Mouse (Mus musculus): Measurements from ENCODE around the gene 1600002K03Rik.
"Not testable (repeated sequence)": the region's sequence is repeated elsewhere in the genome, so short reads cannot be mapped to it uniquely, and the experiment has no call there.

Gene 1600002K03Rik

GRCm38 (mm10) chr10:80187739-80188138, 15.0 kb downstream of the 1600002K03Rik start:
- no peak for DNase-seq (ENCODE audit: low spot score in 2 of 2)

- DNase-seq (ENCODE audit: low spot score in 2 of 2) = no peak
Observed at GRCm38 (mm10) chr10:80188453-80189024, 15.8 kb downstream of the 1600002K03Rik start.

GRCm38 (mm10) chr10:80189999-80190398, 17.3 kb downstream of the 1600002K03Rik start:
- DNase-seq (ENCODE audit: low spot score in 2 of 2) = no peak

GRCm38 (mm10) chr10:80190491-80191051, 17.8 kb downstream of the 1600002K03Rik start:
- no peak for DNase-seq (ENCODE audit: low spot score in 2 of 2)

- DNase-seq (ENCODE audit: low spot score in 2 of 2) = no peak
Observed at GRCm38 (mm10) chr10:80193976-80194375, 21.2 kb downstream of the 1600002K03Rik start.

- DNase-seq (ENCODE audit: low spot score in 2 of 2) = no peak
Observed at GRCm38 (mm10) chr10:80194441-80194840, 21.7 kb downstream of the 1600002K03Rik start.

DNA sequence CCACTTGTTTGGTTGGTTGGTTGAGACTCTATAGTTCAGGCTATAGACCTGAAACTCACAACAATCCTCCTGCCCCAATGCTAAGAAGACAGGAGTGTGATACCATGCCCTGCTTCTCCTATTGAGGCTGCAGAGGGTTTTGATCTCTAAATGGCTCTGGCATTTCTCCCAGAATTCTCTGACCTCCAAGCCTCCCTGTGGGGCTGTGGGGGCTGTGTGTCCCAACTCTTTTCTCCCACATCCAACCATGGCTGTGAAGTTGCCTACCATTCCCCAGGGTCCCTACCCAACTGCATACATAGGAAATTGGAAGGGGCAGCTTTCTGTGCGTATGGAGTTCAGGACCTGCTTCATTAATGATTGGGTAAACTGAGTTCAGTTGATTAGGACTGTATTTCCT, 23.4 kb downstream of the 1600002K03Rik start:
- no peak for DNase-seq (ENCODE audit: low spot score in 2 of 2)

DNA sequence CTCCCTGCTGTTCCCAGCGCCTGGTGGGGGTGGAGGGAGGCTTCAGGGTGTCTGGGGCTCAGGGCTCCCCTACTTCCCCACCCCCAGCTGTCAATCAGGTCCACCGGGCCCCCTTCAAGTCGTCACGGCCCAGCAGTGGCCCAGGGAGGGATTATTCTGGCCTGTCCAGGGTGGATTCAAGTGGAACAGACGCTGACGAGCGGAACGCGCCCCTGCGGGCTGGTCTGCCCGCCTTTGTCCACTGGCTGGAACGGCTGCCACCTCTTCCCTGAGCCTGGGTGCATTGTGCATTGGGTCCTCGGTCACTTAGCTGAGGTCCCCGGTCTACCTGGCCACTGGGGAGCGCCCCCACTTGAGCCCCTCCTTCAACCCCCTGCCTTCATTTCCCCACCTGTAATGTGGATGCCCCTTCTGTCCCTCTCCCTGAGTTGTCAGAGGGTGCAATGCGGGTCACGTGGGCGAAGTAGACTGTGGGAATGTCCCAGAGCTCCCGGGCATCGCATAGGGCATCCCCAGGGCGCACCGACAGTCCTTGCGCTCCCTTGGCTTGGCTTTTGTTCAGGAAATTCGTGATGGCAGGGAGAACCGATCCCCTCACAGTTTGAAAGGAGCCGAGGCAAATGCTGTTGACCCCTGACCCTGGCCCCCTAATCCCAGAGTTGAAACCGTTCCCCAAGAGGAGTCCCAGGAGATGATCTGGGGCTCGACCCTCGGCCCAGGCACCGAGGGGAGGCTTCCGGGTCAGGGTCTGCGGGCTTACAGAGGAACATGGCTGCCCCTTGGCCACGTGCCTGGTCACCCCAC, 24.2 kb downstream of the 1600002K03Rik start:
- no peak for DNase-seq (ENCODE audit: low spot score in 2 of 2)

DNA sequence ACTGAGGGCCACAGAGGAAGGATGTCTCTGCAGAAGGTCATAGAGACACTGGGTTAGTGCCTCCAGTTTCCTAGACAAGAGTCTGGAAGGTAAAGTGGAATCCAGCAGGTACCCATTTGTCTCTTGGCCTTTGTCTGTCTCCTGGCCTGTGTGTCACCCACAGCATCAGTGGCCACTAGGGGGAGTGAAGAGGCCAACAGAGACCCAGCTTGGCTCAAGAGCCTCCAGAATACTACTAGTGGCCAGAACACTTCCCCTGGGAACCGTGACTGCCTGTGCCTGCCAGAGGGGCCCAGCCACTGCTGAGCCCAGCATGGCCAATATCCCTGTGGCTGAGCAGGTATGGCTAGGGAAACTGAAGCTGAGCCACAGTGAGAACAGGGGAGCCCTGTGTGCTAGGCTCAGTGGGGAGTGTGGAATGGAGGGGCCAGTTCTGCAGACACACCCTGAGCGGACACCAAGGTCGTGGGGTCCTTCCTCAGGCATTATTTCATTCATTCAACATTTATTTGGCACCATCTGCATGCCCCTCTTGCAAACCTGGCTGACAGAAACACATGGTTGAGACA, 26.8 kb downstream of the 1600002K03Rik start:
- DNase-seq (ENCODE audit: low spot score in 2 of 2) = peak; percentile 64 to 77

DNA sequence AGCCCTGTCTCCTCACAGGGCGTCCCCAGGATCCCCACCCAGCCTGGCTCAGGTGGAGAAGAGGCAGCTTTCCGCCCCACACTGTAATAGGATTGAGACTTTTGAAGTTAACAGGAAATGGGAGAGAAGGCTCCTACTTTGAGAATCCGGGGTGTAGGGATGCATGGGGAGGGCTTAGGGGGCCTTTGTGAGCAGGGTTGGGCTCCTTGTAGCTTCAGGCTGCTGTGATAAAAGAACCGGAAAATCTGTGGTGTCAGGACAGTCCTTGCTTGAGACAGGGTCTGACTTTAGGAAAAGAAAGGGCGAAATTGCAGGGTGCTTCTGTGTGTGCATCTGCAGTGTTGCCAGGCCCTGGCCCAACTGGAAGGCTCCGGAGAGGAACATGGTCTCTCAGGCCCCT, 27.7 kb downstream of the 1600002K03Rik start:
- no peak for DNase-seq (ENCODE audit: low spot score in 2 of 2)

DNA sequence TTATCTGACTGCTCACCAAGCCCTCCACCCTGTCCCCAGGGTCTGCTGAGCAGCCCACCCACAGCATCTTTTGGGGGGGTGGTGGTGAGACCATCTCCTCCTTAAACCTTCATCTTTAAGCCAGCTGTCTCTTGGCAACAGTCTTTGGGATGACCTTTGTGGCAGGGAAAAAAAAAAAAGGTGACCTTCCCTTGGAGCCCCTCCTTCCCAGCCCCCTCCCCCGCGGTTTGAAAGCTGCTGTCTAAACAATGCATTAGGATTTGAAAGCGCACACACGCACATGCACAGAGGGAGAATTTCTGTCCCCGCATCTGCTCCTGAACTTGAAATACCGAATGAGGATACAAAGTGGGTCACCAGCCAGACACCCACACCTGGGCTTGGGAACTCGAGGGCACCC, 31.3 kb downstream of the 1600002K03Rik start:
- DNase-seq (ENCODE audit: low spot score in 2 of 2) = no peak

DNA sequence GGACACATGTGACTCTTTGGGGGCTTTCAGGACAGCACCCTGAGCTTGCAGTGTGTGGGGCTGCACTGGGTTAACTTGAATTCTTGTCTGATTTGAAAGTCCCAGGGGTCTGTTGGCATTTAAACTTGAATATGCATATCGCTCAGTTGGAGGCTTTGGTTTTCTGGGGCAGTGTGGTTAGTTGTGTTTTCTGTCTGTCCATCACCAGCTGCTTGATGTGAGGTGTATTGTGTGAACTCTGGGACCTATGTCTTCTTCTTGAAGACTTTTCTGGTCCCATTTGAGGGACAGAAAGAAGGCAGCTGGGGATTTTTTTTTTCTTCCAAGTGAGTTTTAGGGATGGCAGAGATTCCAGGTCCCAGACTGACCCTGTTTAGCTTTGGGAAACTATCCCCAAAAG, 34.5 kb downstream of the 1600002K03Rik start:
- DNase-seq (ENCODE audit: low spot score in 2 of 2) = no peak

DNA sequence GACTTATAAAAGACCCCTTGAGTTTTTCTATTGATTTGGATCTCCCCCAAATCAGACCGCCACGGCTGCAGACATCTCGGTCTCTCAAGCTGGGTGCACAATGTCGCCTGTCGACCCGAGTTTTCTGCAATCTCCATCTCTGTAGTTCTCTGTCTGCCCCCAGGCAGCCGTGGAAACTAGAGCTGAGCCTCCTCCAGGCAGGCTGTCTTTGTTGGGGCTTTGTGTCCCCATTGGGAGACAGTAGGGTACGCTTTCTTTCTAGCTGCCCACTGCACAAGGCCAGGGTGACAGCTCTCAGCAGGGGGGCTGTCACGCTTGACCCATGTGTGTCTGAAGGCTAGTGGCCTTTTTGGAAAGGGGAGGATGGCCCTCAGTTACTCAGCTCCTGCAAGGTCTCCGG, 34.9 kb downstream of the 1600002K03Rik start:
- no peak for DNase-seq (ENCODE audit: low spot score in 2 of 2)

- DNase-seq (ENCODE audit: low spot score in 2 of 2) = no peak
Observed at GRCm38 (mm10) chr10:80208248-80208647, 35.5 kb downstream of the 1600002K03Rik start.

- DNase-seq (ENCODE audit: low spot score in 2 of 2) = peak; percentile 39 to 50
Observed at GRCm38 (mm10) chr10:80208841-80209371, 36.2 kb downstream of the 1600002K03Rik start.

DNA sequence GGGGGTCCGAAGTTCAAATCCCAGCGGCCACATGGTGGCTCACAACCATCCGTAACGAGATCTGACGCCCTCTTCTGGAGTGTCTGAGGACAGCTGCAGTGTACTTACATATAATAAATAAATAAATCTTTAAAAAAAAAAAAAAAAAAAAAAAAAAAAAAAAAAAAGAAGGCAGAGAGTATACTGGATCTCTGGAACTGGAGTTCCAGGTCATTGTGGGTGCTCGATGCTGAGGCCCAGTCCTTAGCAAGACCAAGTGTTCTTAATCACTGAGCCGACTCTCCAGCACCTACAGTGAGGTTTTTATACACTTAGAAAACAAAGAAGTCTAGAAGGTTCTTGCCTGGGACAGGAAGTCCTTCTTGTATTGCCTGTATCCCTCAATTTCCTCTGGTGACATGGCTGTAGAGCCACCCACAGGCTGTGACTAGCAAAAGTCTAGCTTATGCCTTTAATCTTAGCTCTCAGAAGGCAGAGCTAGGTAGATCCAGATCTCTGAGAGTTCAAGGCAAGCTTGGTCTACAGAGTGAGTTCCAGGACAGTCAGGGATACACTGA, 38.9 kb downstream of the 1600002K03Rik start:
- not testable (repeated sequence) for DNase-seq (ENCODE audit: low spot score in 2 of 2)

DNA sequence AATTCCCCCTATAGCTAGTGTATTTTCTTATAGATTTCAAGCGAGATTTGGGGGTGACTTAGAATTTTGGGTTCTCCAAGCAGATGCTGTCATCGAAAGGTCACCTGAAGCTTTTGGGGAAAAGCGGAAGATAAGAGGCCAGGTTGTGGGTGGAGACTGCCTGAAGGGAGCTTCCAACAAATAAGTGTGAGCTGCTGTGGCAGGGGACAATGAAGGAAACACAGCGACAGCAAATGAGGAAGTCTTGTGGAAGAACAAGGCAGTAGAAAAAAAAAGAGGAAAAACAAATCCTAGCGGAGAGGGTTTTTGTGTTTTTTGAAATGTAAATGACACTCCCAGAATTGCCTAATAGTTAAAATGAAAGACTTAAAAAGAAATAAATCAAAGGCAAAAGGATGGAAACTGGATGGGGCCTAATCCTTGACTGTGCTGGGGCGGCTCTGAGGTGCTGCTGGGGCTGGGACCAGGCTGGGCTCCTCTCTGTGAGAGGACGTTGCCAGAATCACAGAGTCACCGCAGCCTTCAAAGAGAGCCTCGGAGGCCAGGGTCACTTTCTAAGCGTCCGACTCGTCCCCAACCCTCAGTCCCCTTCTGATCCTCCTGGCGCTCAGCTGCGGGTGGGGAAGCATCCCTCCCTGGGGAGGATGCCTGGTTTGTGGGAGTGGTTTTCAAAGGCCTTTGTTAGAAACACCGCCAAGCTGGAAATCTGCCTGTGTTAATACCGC, 42.5 kb downstream of the 1600002K03Rik start:
- DNase-seq (ENCODE audit: low spot score in 2 of 2) = no peak

GRCm38 (mm10) chr10:80220676-80221075, 47.9 kb downstream of the 1600002K03Rik start:
- no peak for DNase-seq (ENCODE audit: low spot score in 2 of 2)

DNA sequence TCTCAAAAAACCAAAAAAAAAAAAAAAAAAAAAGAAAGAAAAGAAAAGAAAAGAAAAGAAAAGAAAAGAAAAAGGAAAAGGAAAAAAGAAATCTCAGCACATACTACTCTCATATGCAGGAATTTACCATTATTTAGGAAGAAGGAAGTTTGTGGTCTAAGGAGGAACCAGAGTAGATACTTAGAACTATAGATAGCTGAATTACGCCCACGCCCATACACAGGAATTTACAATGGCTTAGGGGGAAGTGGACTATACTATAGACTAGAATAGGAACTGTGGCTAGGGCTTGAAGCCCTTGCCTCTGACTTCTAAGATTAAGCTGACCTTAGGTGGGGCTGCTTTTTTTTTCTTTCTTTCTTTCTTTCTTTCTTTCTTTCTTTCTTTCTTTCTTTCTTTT, 50.4 kb downstream of the 1600002K03Rik start:
- DNase-seq (ENCODE audit: low spot score in 2 of 2) = not testable (repeated sequence)
